Mouse (Mus musculus): ENCODE measurements at regions not wholly inside any gene's neighbourhood (a gene's known extent, or its start where the extent isn't known, plus 50 kb on each side); places are given as distances from the start of the nearest gene placed in this dataset.
A peak's percentile ranks its signal among the peaks of the same experiment; 100 is the strongest.

DNA sequence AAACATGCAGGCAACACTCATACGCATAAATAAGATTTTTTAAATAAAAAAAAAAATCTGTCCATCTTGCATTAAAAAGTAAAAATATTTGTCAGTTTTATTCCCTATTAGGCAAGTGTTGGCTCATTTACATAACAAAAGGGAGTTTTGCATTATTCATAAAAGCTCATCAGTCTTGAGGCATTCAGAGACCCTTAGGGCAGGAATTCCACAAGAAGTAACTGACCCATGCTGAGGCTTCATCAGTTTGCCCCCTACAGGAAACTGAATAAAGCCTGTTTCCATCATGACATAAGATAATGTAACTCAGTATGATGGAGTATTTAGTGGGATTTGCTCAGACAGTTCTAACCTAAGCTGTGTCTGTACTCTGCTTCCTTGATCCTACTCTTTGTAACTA lies 81.2 kb upstream of the Mms22l start:
- 95% methylated on average over 1 of the region's 1 CpGs for WGBS

GRCm38 (mm10) chr4:24429092-24429928 lies 66.9 kb upstream of the Mms22l start:
- DNase-seq (ENCODE audit: low spot score) (no peak), ATAC-seq (replicated peaks; ENCODE audit: insufficient number of reproducible peaks, low FRiP score, low TSS enrichment, low read depth) (peak; percentile 59)
- no peaks in the 10 kb centered on the region for H3K36me3 ChIP-seq (replicated peaks; ENCODE audit: control insufficient read depth, insufficient read depth, low read depth, low read length)
- no peak overlapping the region for H3K4me3 ChIP-seq (ENCODE audit: low read depth, low read length)
- no peak overlapping the region for H3K4me2 ChIP-seq (ENCODE audit: low read depth, low read length)
- H3K9me3 ChIP-seq (replicated peaks; ENCODE audit: control insufficient read depth, low read length): no peaks in the 10 kb centered on the region
- H3K9ac ChIP-seq (replicated peaks; ENCODE audit: low read length): no peak overlapping the region
- WGBS: 60% methylated on average over 8 of the region's 8 CpGs
- H3K4me1 ChIP-seq (ENCODE audit: control insufficient read depth, insufficient read depth, low read length): no peaks in the 10 kb centered on the region
- H3K27ac ChIP-seq (replicated peaks; ENCODE audit: low read depth, low read length): no peak overlapping the region
- H3K27me3 ChIP-seq (ENCODE audit: control insufficient read depth, insufficient read depth, low read length): no peaks in the 10 kb centered on the region

More for the DNA sequence above, 81.2 kb upstream of the Mms22l start:
- H3K9me3 ChIP-seq (replicated peaks; ENCODE audit: control insufficient read depth, low read length): no peaks in the 10 kb centered on the region
- no peaks in the 10 kb centered on the region for H3K36me3 ChIP-seq (replicated peaks; ENCODE audit: control insufficient read depth, insufficient read depth, low read depth, low read length)
- no peaks in the 10 kb centered on the region for H3K27me3 ChIP-seq (ENCODE audit: control insufficient read depth, insufficient read depth, low read length)
- H3K4me3 ChIP-seq (ENCODE audit: low read depth, low read length): no peak overlapping the region
- DNase-seq (ENCODE audit: low spot score): no peak
- no peak overlapping the region for H3K27ac ChIP-seq (replicated peaks; ENCODE audit: low read depth, low read length)
- H3K9ac ChIP-seq (replicated peaks; ENCODE audit: low read length): no peak overlapping the region
- H3K4me1 ChIP-seq (ENCODE audit: control insufficient read depth, insufficient read depth, low read length): no peaks in the 10 kb centered on the region
- no peak for ATAC-seq (replicated peaks; ENCODE audit: insufficient number of reproducible peaks, low FRiP score, low TSS enrichment, low read depth)
- H3K4me2 ChIP-seq (ENCODE audit: low read depth, low read length): no peak overlapping the region

DNA sequence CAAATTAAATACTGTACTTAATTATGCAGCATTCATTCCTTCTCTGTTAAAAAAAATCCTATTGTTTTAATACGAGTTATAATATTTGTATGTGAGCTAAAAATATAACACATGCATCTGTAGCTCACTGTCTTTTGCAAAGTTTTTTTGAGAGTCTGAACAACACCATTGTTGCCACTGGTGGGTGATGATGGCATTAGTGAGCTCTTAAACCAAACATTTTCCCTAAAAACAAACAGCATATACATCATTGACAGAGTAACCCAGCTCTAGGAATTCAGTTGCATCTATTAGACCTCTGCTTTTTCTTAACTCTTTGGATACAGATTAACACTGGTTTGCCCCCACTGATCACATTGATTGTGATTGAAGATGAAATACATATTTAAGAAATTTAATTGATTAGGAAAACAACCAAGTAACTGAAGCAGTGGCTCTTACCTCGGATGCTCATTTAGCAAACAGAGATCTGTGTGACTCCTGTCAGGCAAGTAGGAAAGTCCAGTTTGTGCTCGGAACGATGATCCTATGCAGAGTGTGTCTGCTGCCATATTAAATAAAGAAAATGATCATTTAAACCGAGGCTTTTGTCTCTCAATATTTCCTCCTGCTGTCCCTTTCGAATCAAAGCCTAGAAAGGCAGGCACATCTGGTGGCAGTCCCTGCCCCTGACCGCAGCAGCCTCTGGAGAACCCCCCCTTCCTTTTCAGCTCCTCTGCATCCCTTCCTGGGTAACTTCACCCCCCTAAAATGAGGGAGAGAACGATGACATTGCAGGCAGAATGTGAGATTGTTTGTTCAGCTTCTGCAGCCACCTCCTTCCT lies 66.1 kb upstream of the Mms22l start:
- 52% methylated on average over 8 of the region's 8 CpGs for WGBS
- no peaks in the 10 kb centered on the region for H3K4me1 ChIP-seq (ENCODE audit: control insufficient read depth, insufficient read depth, low read length)
- H3K4me2 ChIP-seq (ENCODE audit: low read depth, low read length): no peak overlapping the region
- H3K36me3 ChIP-seq (replicated peaks; ENCODE audit: control insufficient read depth, insufficient read depth, low read depth, low read length): no peaks in the 10 kb centered on the region
- ATAC-seq (replicated peaks; ENCODE audit: insufficient number of reproducible peaks, low FRiP score, low TSS enrichment, low read depth): no peak
- no peak overlapping the region for H3K4me3 ChIP-seq (ENCODE audit: low read depth, low read length)
- H3K9me3 ChIP-seq (replicated peaks; ENCODE audit: control insufficient read depth, low read length): no peaks in the 10 kb centered on the region
- no peaks in the 10 kb centered on the region for H3K27me3 ChIP-seq (ENCODE audit: control insufficient read depth, insufficient read depth, low read length)
- no peak overlapping the region for H3K27ac ChIP-seq (replicated peaks; ENCODE audit: low read depth, low read length)
- H3K9ac ChIP-seq (replicated peaks; ENCODE audit: low read length): no peak overlapping the region
- DNase-seq (ENCODE audit: low spot score): no peak

- no peak overlapping the region for H3K9ac ChIP-seq (replicated peaks; ENCODE audit: low read length)
- no peaks in the 10 kb centered on the region for H3K4me1 ChIP-seq (ENCODE audit: control insufficient read depth, insufficient read depth, low read length)
- H3K9me3 ChIP-seq (replicated peaks; ENCODE audit: control insufficient read depth, low read length): no peaks in the 10 kb centered on the region
- H3K27ac ChIP-seq (replicated peaks; ENCODE audit: low read depth, low read length): no peak overlapping the region
- no peaks in the 10 kb centered on the region for H3K27me3 ChIP-seq (ENCODE audit: control insufficient read depth, insufficient read depth, low read length)
- ATAC-seq (replicated peaks; ENCODE audit: insufficient number of reproducible peaks, low FRiP score, low TSS enrichment, low read depth) (no peak), DNase-seq (ENCODE audit: low spot score) (no peak)
- no peak overlapping the region for H3K4me3 ChIP-seq (ENCODE audit: low read depth, low read length)
- no peak overlapping the region for H3K4me2 ChIP-seq (ENCODE audit: low read depth, low read length)
- no peaks in the 10 kb centered on the region for H3K36me3 ChIP-seq (replicated peaks; ENCODE audit: control insufficient read depth, insufficient read depth, low read depth, low read length)
Measured at GRCm38 (mm10) chr4:24430753-24431072, 65.5 kb upstream of the Mms22l start.

- no peak overlapping the region for H3K4me2 ChIP-seq (ENCODE audit: low read depth, low read length)
- no peaks in the 10 kb centered on the region for H3K36me3 ChIP-seq (replicated peaks; ENCODE audit: control insufficient read depth, insufficient read depth, low read depth, low read length)
- H3K27me3 ChIP-seq (ENCODE audit: control insufficient read depth, insufficient read depth, low read length): no peaks in the 10 kb centered on the region
- H3K27ac ChIP-seq (replicated peaks; ENCODE audit: low read depth, low read length): no peak overlapping the region
- H3K4me1 ChIP-seq (ENCODE audit: control insufficient read depth, insufficient read depth, low read length): no peaks in the 10 kb centered on the region
- no peaks in the 10 kb centered on the region for H3K9me3 ChIP-seq (replicated peaks; ENCODE audit: control insufficient read depth, low read length)
- DNase-seq (ENCODE audit: low spot score) (no peak), ATAC-seq (replicated peaks; ENCODE audit: insufficient number of reproducible peaks, low FRiP score, low TSS enrichment, low read depth) (no peak)
- H3K4me3 ChIP-seq (ENCODE audit: low read depth, low read length): no peak overlapping the region
- 96% methylated on average over 4 of the region's 4 CpGs for WGBS
- H3K9ac ChIP-seq (replicated peaks; ENCODE audit: low read length): no peak overlapping the region
Measured at GRCm38 (mm10) chr4:24437258-24437657, 59.0 kb upstream of the Mms22l start.

Data from embryonic facial prominence, embryonic 11.5 days (tissue).